Mouse (Mus musculus) lung, embryonic 16.5 days (tissue): ENCODE data around the gene Ppp1r18. TPM values are rescaled to one million over a fixed set of nuclear protein-coding genes. Genes with fewer than 3 reads are reported as not detected.
"Not testable (repeated sequence)": the region's sequence is repeated elsewhere in the genome, so short reads cannot be mapped to it uniquely, and the experiment has no call there.

Experiments used
- ATAC-seq: fragments of 200-750 bp; cut with Nextera tagmentation; 2 replicates; pipeline ENCODE4 v1.8.0; 2017; ENCODE audit warnings: low read depth, mild to moderate bottlenecking, moderate library complexity
- H3K27ac ChIP-seq: fragments of 300-500 bp; sonication (generic); 2 replicates; pipeline ENCODE4 v1.5.1; 2014; ENCODE audit warnings: mild to moderate bottlenecking, control low read depth, low read length
- H3K27me3 ChIP-seq: fragments of 300-500 bp; sonication (generic); 2 replicates; pipeline ENCODE4 v1.6.1; 2014; ENCODE audit warnings: low read depth, low read length, mixed read lengths; ENCODE audit not compliant: control insufficient read depth, insufficient read depth
- H3K36me3 ChIP-seq: fragments of 300-500 bp; sonication (generic); 2 replicates; pipeline ENCODE4 v1.6.1; 2014; ENCODE audit warnings: low read length; ENCODE audit not compliant: control insufficient read depth, insufficient read depth
- H3K4me1 ChIP-seq: fragments of 300-500 bp; sonication (generic); replicated peaks from 2 replicates; pipeline ENCODE4 v1.6.1; 2014; ENCODE audit warnings: low read length, mixed read lengths; ENCODE audit not compliant: control insufficient read depth, insufficient read depth
- H3K4me2 ChIP-seq: fragments of 300-500 bp; sonication (generic); 2 replicates; pipeline ENCODE4 v1.6.1; 2014; ENCODE audit warnings: low read depth, low read length, control low read depth
- H3K4me3 ChIP-seq: fragments of 300-500 bp; sonication (generic); 2 replicates; pipeline ENCODE4 v1.5.1; 2014; ENCODE audit warnings: mild to moderate bottlenecking, low read length, control low read depth
- H3K9ac ChIP-seq: fragments of 300-500 bp; sonication (generic); 2 replicates; pipeline ENCODE4 v1.6.1; 2014; ENCODE audit warnings: low read length, control low read depth
- H3K9me3 ChIP-seq: fragments of 300-500 bp; sonication (generic); 2 replicates; pipeline ENCODE4 v1.6.1; 2016; ENCODE audit warnings: low read length; ENCODE audit not compliant: control insufficient read depth
- WGBS: fragments of 180-500 bp; shearing (Covaris S2); extraction: QIAGEN DNeasy Blood & Tissue Kit; methylation state at CpG from one replicate; pipeline ENCODE4 v1.1.7; 2014; 5-methylcytosine and 5-hydroxymethylcytosine counted together
- polyA plus RNA-seq: library from polyadenylated mRNA; unstranded; fragments of >200 nt; fragmentation: Nextera tagmentation; extraction: Ambion mirVana; gene quantifications from 2 replicates; pipeline ENCODE4 v1.2.1, GENCODE M21; 2015

The Ppp1r18 gene
- polyA plus RNA-seq, 1 experiment from 2014 or later = 26.5 TPM

- Histone ChIP-seq H3K27ac (peak overlapping the region; percentile 100), H3K4me3 (peak overlapping the region; percentile 90), H3K9ac (peak overlapping the region; percentile 82), H3K9me3 (no peaks in the 10 kb centered on the region), H3K27me3 (no peaks in the 10 kb centered on the region), H3K4me2 (peak overlapping the region; percentile 86), H3K4me1 (peaks cover 33% of the 10 kb centered on the region), H3K36me3 (peaks cover 48% of the 10 kb centered on the region)
- no peak for ATAC-seq
- 5% methylated on average over 24 of the region's 24 CpGs for WGBS
Observed at GRCm38 (mm10) chr17:35836178-35836965, 29.0 kb upstream of the Ppp1r18 start.

GRCm38 (mm10) chr17:35836991-35837422, 28.4 kb upstream of the Ppp1r18 start:
- H3K36me3 ChIP-seq = peaks cover 45% of the 10 kb centered on the region

GRCm38 (mm10) chr17:35837487-35837886, 27.9 kb upstream of the Ppp1r18 start:
- Histone ChIP-seq H3K4me1 (peaks cover 33% of the 10 kb centered on the region), H3K27ac (peak overlapping the region; percentile 100), H3K36me3 (peaks cover 43% of the 10 kb centered on the region), H3K27me3 (no peaks in the 10 kb centered on the region), H3K9ac (peak overlapping the region; percentile 82), H3K9me3 (no peaks in the 10 kb centered on the region), H3K4me2 (peak overlapping the region; percentile 86), H3K4me3 (peak overlapping the region; percentile 90)
- ATAC-seq = peak; percentile 7; the same call in 1 of the 2 replicates
- 0% methylated on average over 18 of the region's 18 CpGs for WGBS

More at GRCm38 (mm10) chr17:35836991-35837422, 28.4 kb upstream of the Ppp1r18 start:
- Histone ChIP-seq H3K4me2 (peak overlapping the region; percentile 86), H3K27ac (peak overlapping the region; percentile 100), H3K9ac (peak overlapping the region; percentile 82), H3K9me3 (no peaks in the 10 kb centered on the region), H3K4me3 (peak overlapping the region; percentile 90), H3K27me3 (no peaks in the 10 kb centered on the region), H3K4me1 (peaks cover 33% of the 10 kb centered on the region)
- under 1% methylated on average over 25 of the region's 25 CpGs for WGBS
- ATAC-seq = peak; percentile 53

GRCm38 (mm10) chr17:35838122-35838544, 27.3 kb upstream of the Ppp1r18 start, which contains the start of gene Tubb5:
Gene Tubb5, minus strand, starts transcription at chr17:35838306.
- under 1% methylated on average over 29 of the region's 29 CpGs for WGBS
- H3K27ac ChIP-seq = peak within 1 kb of the TSS; percentile 100
- peak within 1 kb of the TSS; percentile 82 for H3K9ac ChIP-seq
- peaks cover 37% of the 10 kb centered on the region for H3K4me1 ChIP-seq
- H3K9me3 ChIP-seq = no peaks in the 10 kb centered on the region
- peak within 1 kb of the TSS; percentile 86 for H3K4me2 ChIP-seq
- peak within 1 kb of the TSS; percentile 90 for H3K4me3 ChIP-seq
- ATAC-seq = peak; percentile 80
- peaks cover 37% of the 10 kb centered on the region for H3K36me3 ChIP-seq
- no peaks in the 10 kb centered on the region for H3K27me3 ChIP-seq

GRCm38 (mm10) chr17:35838570-35838969, 26.8 kb upstream of the Ppp1r18 start:
- peak overlapping the region; percentile 86 for H3K4me2 ChIP-seq
- WGBS = under 1% methylated on average over 5 of the region's 5 CpGs
- H3K27ac ChIP-seq = peak overlapping the region; percentile 85
- H3K4me3 ChIP-seq = peak overlapping the region; percentile 90
- H3K27me3 ChIP-seq = no peaks in the 10 kb centered on the region
- peaks cover 32% of the 10 kb centered on the region for H3K36me3 ChIP-seq
- H3K9me3 ChIP-seq = no peaks in the 10 kb centered on the region
- peak overlapping the region; percentile 62 for H3K9ac ChIP-seq
- ATAC-seq = no peak
- peaks cover 38% of the 10 kb centered on the region for H3K4me1 ChIP-seq

- Histone ChIP-seq H3K36me3 (peaks cover 28% of the 10 kb centered on the region), H3K4me1 (peaks cover 33% of the 10 kb centered on the region), H3K9ac (peak overlapping the region; percentile 62), H3K4me3 (peak overlapping the region; percentile 90), H3K4me2 (peak overlapping the region; percentile 86), H3K27ac (peak overlapping the region; percentile 85)
- H3K9me3 ChIP-seq, H3K27me3 ChIP-seq, ATAC-seq: not testable (repeated sequence)
- WGBS = 39% methylated on average over 3 of the region's 3 CpGs
Observed at GRCm38 (mm10) chr17:35839002-35839401, 26.4 kb upstream of the Ppp1r18 start.

- Histone ChIP-seq H3K9me3 (no peaks in the 10 kb centered on the region), H3K9ac (peak overlapping the region; percentile 59), H3K4me1 (peaks cover 22% of the 10 kb centered on the region), H3K27me3 (no peaks in the 10 kb centered on the region), H3K4me2 (peak overlapping the region; percentile 53), H3K27ac (peak overlapping the region; percentile 43; the same call in 1 of the 2 replicates), H3K36me3 (peaks cover 18% of the 10 kb centered on the region), H3K4me3 (peak overlapping the region; percentile 75)
- WGBS = 49% methylated on average over 14 of the region's 14 CpGs
- ATAC-seq = no peak
Observed at GRCm38 (mm10) chr17:35840561-35840960, 24.8 kb upstream of the Ppp1r18 start.

- Histone ChIP-seq H3K9me3 (no peaks in the 10 kb centered on the region), H3K27ac (peak within 1 kb of the TSS; percentile 86), H3K27me3 (no peaks in the 10 kb centered on the region), H3K9ac (peak within 1 kb of the TSS; percentile 73), H3K4me1 (peaks cover 15% of the 10 kb centered on the region), H3K36me3 (peaks cover 15% of the 10 kb centered on the region), H3K4me3 (peak within 1 kb of the TSS; percentile 75), H3K4me2 (peak within 1 kb of the TSS; percentile 68)
- ATAC-seq = peak; percentile 91
- 0% methylated on average over 59 of the region's 59 CpGs for WGBS
Observed at GRCm38 (mm10) chr17:35841076-35841950, 24.1 kb upstream of the Ppp1r18 start, which contains the start of gene Mdc1. Gene Mdc1, plus strand, starts transcription at chr17:35841515.
